Mouse (Mus musculus) adrenal gland, postnatal 25 days (tissue): ENCODE data around the gene Efnb2. TPM values are rescaled to one million over a fixed set of nuclear protein-coding genes. Genes with fewer than 3 reads are reported as not detected.

Experiments used
- DNase-seq: peaks from one replicate; pipeline ENCODE4 v3.0.0; 2021; ENCODE audit warnings: mixed read lengths
- total RNA-seq: library from RNA; stranded (reverse); gene quantifications from 2 replicates; pipeline ENCODE4 v1.2.3, GENCODE M21; 2021

Gene Efnb2
- total RNA-seq, 1 experiment from 2014 or later: 17.8 TPM

DNA sequence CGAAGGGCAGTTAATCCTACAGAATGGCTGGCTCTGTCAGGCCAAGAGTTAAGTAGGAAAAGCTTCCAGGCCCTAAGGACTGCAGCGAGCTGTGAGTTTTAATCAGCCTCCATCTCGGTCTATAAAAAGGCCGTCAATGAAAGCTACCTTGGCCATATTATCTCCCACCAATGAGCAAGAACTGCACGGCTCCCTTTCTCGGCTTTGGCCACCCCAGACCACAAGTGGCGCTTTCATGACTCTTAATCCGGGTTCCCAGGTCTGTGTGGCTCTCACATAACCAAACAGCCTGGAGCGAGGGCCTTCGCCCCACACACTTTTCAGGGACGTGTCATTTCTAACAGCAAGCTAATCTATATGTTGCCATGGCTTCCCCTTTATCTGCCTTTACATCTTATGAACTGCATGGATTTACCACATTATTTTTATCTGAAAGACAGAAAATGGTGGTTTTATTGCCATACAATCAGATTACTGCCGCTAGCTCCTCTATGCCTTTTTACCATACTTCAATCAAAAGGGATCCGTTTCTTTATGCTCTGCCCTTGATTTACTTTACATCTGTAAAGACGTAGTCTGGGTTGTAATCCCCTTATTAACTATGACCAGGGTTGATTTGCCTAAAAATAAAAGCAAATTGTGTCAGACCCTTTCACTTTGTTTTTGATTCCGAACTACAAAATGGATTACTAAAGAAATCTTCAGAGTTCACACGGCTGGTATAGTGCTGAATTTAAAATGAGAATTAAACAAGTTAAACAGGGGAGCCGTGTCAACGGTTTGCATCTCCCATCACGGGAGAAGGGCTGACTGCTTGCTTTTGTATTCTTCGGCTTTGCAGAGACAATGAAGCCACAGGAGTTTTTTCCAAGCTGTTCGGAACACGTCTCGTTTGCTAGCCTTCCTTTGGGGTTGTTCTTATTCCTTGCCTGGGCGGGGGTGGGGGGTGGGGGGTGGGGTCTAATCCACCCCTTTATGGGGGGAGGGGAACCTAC lies 5.4 kb downstream of the Efnb2 start:
- DNase-seq: no peak

DNA sequence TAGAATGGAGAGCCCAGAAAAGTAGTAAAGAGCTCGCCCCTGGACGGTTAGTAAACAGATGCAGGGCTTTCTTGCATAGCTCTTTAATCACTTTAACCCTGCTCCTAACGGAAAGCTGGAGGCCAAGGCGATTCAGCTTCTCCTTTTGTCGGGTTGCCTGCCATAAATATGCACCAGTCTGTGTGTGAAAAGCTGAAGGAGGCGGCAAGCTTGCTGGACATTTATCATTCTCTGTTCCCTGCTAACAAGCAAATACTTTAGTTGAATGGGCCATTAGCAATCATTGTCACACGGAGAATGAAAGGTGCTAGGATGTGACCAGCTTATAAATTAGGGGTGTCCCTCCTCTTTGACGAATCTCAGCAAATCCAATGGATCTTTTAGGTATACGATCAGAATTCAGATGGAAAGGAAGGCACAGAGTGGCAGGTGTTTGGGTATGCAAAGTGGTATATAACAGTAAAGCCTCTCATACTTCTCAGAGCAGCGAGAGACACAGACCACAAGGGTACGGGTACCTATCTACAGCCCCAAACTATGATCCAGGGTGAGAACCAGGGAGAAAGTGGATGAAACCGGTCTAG lies 7.0 kb downstream of the Efnb2 start:
- DNase-seq: no peak

- DNase-seq: no peak
These were observed 7.7 kb downstream of the Efnb2 start for GRCm38 (mm10) chr8:8653343-8653742.

GRCm38 (mm10) chr8:8652388-8652787 lies 8.7 kb downstream of the Efnb2 start:
- DNase-seq: no peak

GRCm38 (mm10) chr8:8649944-8650343 lies 11.1 kb downstream of the Efnb2 start:
- DNase-seq: no peak

DNA sequence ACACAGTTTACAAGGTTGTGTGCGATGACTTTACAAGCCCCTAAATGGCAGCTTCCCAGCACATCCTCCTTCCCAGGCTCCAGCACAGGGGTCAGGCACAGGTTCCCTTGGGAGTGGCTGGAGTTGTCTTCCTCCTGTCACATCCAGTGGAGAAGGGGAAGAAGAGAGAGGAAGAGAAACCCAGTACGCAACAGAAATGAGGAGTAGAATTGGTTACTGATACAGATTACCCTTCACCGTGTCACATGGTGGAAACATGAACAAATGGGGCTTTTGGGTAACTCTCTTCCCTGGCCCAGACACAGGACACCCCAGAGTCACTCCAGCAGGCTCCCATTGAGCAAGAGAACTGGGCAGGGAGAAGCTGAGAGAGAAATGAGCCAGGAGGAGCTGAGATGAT lies 11.5 kb downstream of the Efnb2 start:
- DNase-seq: no peak

DNA sequence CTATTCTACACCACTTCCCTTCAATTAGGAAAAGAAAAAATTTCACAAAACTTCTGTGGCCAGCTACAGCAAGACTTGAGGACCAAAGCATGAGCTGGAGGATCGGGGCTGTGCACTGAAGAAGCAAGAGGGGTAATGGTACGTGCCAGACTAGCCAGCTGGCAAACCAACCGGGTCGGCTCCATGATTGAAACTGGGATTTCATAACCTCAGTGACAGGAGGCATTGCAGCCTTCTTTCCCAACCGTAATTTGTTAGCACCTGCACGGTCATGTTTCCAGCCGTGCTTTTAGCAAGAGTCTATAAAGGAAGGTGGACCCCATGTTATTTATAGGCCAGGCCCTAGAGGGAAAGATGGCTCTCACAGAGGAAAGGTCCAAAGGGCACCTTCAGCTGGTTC lies 12.4 kb downstream of the Efnb2 start:
- no peak for DNase-seq

DNA sequence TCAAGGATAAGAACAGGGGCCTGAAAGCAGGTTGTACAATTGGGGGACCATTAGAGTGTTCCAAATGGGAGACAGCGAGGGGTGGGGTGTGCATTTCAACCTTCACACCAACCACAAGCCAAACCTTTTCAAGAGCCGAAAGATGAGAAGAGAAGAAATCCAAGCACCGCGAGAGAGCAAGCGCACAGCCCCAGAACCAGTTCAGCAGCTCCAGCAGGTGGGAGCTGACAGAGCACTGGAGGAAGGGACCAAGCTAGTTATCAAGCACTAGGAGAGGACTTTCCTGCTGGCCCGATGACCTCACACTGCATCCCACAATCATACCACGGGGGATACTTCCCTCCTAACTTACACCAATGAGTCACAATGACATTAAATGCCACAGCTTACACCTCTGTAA lies 13.2 kb downstream of the Efnb2 start:
- no peak for DNase-seq

- no peak for DNase-seq
These were observed 13.7 kb downstream of the Efnb2 start for GRCm38 (mm10) chr8:8647319-8647718.

DNA sequence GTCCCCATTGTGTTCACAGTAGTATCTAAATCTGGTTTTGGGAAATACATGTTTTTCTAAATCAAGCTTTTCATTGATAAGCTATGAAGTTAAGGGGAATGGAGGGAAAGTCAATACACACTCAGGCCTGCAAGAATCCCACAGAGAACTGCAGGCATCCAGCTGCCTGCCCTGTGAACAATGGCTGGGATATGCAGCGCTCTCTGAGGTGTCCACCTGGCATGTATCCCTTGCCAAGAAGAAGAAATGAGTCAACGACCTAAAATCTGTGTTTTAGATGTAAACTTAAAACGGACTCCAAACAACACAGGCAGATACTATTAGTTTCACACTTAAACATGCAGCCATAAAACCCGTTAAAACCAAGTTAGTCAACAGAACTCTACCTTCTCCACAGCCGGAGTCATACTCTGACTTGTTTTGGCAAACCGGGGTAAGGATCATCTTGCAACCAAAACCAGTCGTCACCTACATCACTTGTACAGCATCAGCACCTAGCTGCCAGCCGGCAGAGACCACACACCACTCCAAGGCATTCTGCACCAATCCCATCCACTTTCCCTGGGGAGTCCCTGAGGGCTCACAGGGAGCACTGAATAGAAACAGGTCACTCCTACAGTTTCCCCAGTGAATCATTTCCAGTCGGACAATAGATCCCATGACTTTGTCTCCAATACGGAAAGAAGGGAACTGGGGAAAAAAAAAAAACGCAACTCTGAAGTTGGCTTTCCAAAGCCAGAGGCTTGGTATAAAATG lies 16.7 kb downstream of the Efnb2 start:
- no peak for DNase-seq

- no peak for DNase-seq
These were observed 20.8 kb downstream of the Efnb2 start for GRCm38 (mm10) chr8:8640264-8640588.

- no peak for DNase-seq
These were observed 21.3 kb downstream of the Efnb2 start for GRCm38 (mm10) chr8:8639569-8640263.

DNA sequence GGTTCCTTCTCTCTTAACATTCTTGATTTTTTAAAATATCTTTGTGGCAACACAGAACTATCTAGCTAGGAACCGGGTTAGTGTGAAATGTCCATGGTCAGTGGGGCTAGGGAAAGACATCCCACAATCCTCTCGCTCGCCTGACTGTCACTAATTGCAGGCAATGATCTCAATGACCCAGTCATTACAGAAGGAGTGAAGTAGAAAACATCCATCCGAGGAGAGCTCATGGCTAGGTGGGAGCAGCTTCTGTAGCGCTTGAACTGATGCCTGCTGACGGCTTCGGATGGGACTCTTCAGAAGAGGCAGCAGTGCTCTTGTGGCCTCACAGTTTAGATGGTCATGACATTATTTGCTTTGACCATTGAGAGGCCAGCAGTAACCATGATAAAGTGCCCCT lies 29.6 kb downstream of the Efnb2 start:
- no peak for DNase-seq

GRCm38 (mm10) chr8:8624017-8624416 lies 37.0 kb downstream of the Efnb2 start:
- DNase-seq: no peak

DNA sequence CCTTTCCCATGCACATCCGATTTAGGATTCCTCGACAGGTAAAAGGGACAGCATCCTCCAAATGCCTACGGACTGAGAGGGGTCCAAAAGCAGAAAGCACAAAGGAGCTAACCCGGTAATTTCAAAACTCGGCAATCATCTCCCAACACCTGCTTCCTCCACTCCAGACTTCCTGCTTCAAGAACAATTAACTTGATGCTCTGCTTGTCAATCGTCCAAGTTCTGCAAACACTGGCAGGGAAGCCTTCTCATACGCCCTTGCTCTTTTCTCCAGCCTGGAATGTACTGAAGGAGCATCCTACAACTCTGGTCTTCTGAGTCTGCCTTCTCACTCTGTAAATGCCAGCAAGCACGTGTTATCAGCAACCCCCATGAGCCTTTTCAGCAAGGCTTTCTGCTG lies 37.6 kb downstream of the Efnb2 start:
- DNase-seq: no peak

- DNase-seq: no peak
These were observed 38.6 kb downstream of the Efnb2 start for GRCm38 (mm10) chr8:8622476-8622875.

DNA sequence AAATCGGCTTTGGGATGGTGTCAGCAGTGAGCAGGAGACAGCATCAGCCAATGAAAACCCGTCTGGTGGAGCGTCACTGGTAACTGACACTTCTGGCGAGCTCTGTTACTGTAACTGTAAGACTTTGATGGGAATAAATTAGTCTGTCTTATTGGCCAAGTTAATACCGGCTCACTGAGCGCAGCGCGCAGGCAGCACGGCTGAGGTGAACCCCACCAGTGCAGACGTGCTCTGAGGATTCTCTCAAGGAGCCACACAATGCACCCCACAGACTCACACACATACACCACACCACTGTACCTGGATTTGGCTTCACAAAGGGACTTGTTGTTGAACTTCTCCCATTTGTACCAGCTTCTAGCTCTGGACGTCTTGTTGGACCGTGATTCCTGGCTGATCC lies 39.0 kb downstream of the Efnb2 start:
- no peak for DNase-seq

GRCm38 (mm10) chr8:8621236-8621917 lies 39.7 kb downstream of the Efnb2 start:
- no peak for DNase-seq

- no peak for DNase-seq
These were observed 40.5 kb downstream of the Efnb2 start for GRCm38 (mm10) chr8:8620536-8620935.

- DNase-seq: no peak
These were observed 41.5 kb downstream of the Efnb2 start for GRCm38 (mm10) chr8:8619221-8620194.

GRCm38 (mm10) chr8:8613844-8614243 lies 47.2 kb downstream of the Efnb2 start:
- DNase-seq: no peak
